Mouse (Mus musculus) midbrain, embryonic 13.5 days (tissue): ENCODE results near the gene Col8a1. TPM values are rescaled to one million over a fixed set of nuclear protein-coding genes. Genes with fewer than 3 reads are reported as not detected.
A peak's percentile ranks its signal among the peaks of the same experiment; 100 is the strongest.

Experiments
- ATAC-seq: fragments of 200-750 bp; cut with Nextera tagmentation; 2 replicates; pipeline ENCODE4 v1.8.0; 2017; ENCODE audit warnings: mild to moderate bottlenecking, moderate TSS enrichment, moderate library complexity
- H3K27ac ChIP-seq: fragments of 300-500 bp; sonication (generic); 2 replicates; pipeline ENCODE4 v1.5.1; 2015; ENCODE audit warnings: inconsistent platforms, mild to moderate bottlenecking, moderate library complexity
- H3K27me3 ChIP-seq: fragments of 300-500 bp; sonication (generic); 2 replicates; pipeline ENCODE4 v1.6.1; 2015; ENCODE audit warnings: mild to moderate bottlenecking, inconsistent platforms
- H3K36me3 ChIP-seq: fragments of 300-500 bp; sonication (generic); 2 replicates; pipeline ENCODE4 v1.6.1; 2015; ENCODE audit warnings: mild to moderate bottlenecking, inconsistent platforms
- H3K4me1 ChIP-seq: fragments of 300-500 bp; sonication (generic); replicated peaks from 2 replicates; pipeline ENCODE4 v1.6.1; 2015; ENCODE audit warnings: inconsistent platforms
- H3K4me2 ChIP-seq: fragments of 300-500 bp; sonication (generic); replicated peaks from 2 replicates; pipeline ENCODE4 v1.6.1; 2015; ENCODE audit warnings: moderate library complexity, mild to moderate bottlenecking, inconsistent platforms
- H3K4me3 ChIP-seq: fragments of 300-500 bp; sonication (generic); replicated peaks from 2 replicates; pipeline ENCODE4 v1.5.1; 2015; ENCODE audit warnings: mild to moderate bottlenecking, inconsistent platforms
- H3K9ac ChIP-seq: fragments of 300-500 bp; sonication (generic); replicated peaks from 2 replicates; pipeline ENCODE4 v1.6.1; 2015; ENCODE audit warnings: mild to moderate bottlenecking, inconsistent platforms
- H3K9me3 ChIP-seq: fragments of 300-500 bp; sonication (generic); 2 replicates; pipeline ENCODE4 v1.6.1; 2016; ENCODE audit warnings: mild to moderate bottlenecking, inconsistent platforms
- WGBS: fragments of 180-500 bp; shearing (Covaris S2); methylation state at CpG from one replicate; pipeline ENCODE4 v1.1.7; 2015; 5-methylcytosine and 5-hydroxymethylcytosine counted together
- polyA plus RNA-seq: library from polyadenylated mRNA; unstranded; fragments of >200 nt; fragmentation: Nextera tagmentation; extraction: Ambion mirVana; gene quantifications from 2 replicates; pipeline ENCODE4 v1.2.1, GENCODE M21; 2015

Col8a1 gene
- polyA plus RNA-seq, 1 experiment from 2014 or later = 4.3 TPM

DNA sequence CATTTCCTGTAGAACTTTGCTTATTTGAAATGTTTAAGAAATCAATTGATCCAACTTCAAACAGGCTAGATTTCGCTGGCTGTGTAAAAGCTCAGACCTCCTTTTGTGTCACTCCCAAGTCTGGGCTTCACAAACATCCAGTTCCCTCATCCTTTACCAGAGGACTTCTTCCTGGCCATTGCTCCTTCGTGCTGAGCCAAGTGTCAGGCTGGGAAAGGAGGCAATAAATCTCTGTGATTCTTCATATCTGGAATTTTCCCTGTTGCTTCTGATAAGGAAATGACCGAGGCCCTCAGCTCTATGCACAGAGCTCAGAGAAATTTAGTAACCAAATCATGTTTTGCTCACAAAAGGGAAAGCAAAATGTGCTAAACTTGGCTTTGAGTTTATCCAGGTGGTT lies 91.9 kb downstream of the Col8a1 start:
- WGBS = 83% methylated on average over 3 of the region's 3 CpGs
- no peaks in the 10 kb centered on the region for H3K9me3 ChIP-seq
- no peak overlapping the region for H3K4me2 ChIP-seq
- no peak for ATAC-seq
- no peaks in the 10 kb centered on the region for H3K27me3 ChIP-seq
- no peak overlapping the region for H3K4me3 ChIP-seq
- no peaks in the 10 kb centered on the region for H3K4me1 ChIP-seq
- no peak overlapping the region for H3K9ac ChIP-seq
- no peak overlapping the region for H3K27ac ChIP-seq
- no peaks in the 10 kb centered on the region for H3K36me3 ChIP-seq

GRCm38 (mm10) chr16:57649888-57650287 lies 104.6 kb downstream of the Col8a1 start:
- Histone ChIP-seq H3K9me3 (no peaks in the 10 kb centered on the region), H3K4me2 (no peak overlapping the region), H3K27me3 (no peaks in the 10 kb centered on the region), H3K4me3 (no peak overlapping the region), H3K9ac (no peak overlapping the region), H3K36me3 (no peaks in the 10 kb centered on the region), H3K27ac (no peak overlapping the region), H3K4me1 (no peaks in the 10 kb centered on the region)
- WGBS = 85% methylated on average over 2 of the region's 2 CpGs
- no peak for ATAC-seq

GRCm38 (mm10) chr16:57641346-57641885 lies 113.1 kb downstream of the Col8a1 start:
- Histone ChIP-seq H3K4me3 (no peak overlapping the region), H3K27ac (no peak overlapping the region), H3K27me3 (no peaks in the 10 kb centered on the region), H3K36me3 (no peaks in the 10 kb centered on the region), H3K9ac (no peak overlapping the region), H3K4me1 (no peaks in the 10 kb centered on the region), H3K9me3 (no peaks in the 10 kb centered on the region), H3K4me2 (no peak overlapping the region)
- 83% methylated on average over 10 of the region's 10 CpGs for WGBS
- no peak for ATAC-seq

DNA sequence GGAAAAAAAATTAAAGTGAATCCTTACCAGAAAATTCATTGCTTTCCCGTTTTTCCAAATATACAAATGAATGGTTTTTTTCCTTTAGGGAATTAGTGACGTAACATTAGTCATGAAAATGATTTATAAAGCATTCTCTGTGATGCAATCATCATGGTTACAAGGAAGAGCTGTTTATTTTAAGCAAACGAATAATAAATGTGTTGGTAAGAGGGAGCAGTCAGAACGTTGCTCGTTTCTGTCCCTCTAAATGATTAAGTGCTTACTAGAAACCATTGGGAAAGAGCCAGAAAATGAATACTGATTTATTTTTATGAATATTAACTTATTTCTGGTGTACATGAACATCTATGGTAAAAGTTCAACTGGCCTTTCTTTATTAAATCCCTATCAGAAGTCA lies 119.8 kb downstream of the Col8a1 start:
- Histone ChIP-seq H3K9ac (no peak overlapping the region), H3K27ac (no peak overlapping the region), H3K27me3 (no peaks in the 10 kb centered on the region), H3K36me3 (no peaks in the 10 kb centered on the region), H3K4me1 (no peaks in the 10 kb centered on the region), H3K9me3 (no peaks in the 10 kb centered on the region), H3K4me3 (no peak overlapping the region), H3K4me2 (no peak overlapping the region)
- ATAC-seq = no peak
- WGBS = 78% methylated on average over 5 of the region's 5 CpGs

GRCm38 (mm10) chr16:57634191-57634590 lies 120.3 kb downstream of the Col8a1 start:
- H3K27ac ChIP-seq = no peak overlapping the region
- H3K36me3 ChIP-seq = no peaks in the 10 kb centered on the region
- H3K4me3 ChIP-seq = no peak overlapping the region
- H3K9me3 ChIP-seq = no peaks in the 10 kb centered on the region
- WGBS = 10% methylated on average over 6 of the region's 6 CpGs
- no peaks in the 10 kb centered on the region for H3K27me3 ChIP-seq
- no peak overlapping the region for H3K4me2 ChIP-seq
- H3K4me1 ChIP-seq = no peaks in the 10 kb centered on the region
- no peak overlapping the region for H3K9ac ChIP-seq
- peak; percentile 89 for ATAC-seq

- Histone ChIP-seq H3K9ac (no peak overlapping the region), H3K4me3 (no peak overlapping the region), H3K36me3 (no peaks in the 10 kb centered on the region), H3K4me1 (peaks cover 4% of the 10 kb centered on the region), H3K27ac (no peak overlapping the region), H3K9me3 (no peaks in the 10 kb centered on the region), H3K27me3 (no peaks in the 10 kb centered on the region), H3K4me2 (no peak overlapping the region)
- 9% methylated on average over 1 of the region's 1 CpGs for WGBS
- ATAC-seq = no peak
These were observed 142.8 kb downstream of the Col8a1 start for GRCm38 (mm10) chr16:57611768-57612167.

GRCm38 (mm10) chr16:57606444-57607227 lies 147.9 kb downstream of the Col8a1 start, which contains the start of gene Cmss1:
Gene Cmss1, minus strand, starts transcription at chr16:57606864.
- Histone ChIP-seq H3K4me1 (peaks cover 9% of the 10 kb centered on the region), H3K9ac (peak within 1 kb of the TSS; percentile 74), H3K9me3 (no peaks in the 10 kb centered on the region), H3K27me3 (no peaks in the 10 kb centered on the region), H3K4me3 (peak within 1 kb of the TSS; percentile 91), H3K27ac (no peak within 1 kb of the TSS), H3K4me2 (peak within 1 kb of the TSS; percentile 85), H3K36me3 (no peaks in the 10 kb centered on the region)
- WGBS = under 1% methylated on average over 64 of the region's 64 CpGs
- ATAC-seq = peak; percentile 94

DNA sequence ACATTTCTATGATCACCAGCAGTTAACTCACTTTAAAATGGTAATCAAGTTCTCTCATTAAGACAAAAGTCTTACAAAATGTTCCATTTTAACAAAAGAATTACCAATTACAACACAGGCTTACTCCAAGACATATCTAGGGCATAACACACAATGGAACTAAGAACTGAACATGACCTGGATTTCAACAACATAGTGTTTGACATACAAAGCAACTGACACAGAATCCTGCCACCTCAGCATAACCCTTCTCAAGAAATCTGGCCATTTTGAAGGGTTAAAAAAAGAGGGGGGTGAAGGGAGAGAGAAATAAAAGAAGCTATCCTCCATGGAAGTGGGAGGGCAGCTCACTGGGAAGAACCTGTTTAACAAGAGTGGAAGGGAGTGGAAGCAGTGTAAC lies 153.5 kb downstream of the Col8a1 start:
- no peaks in the 10 kb centered on the region for H3K36me3 ChIP-seq
- H3K27ac ChIP-seq = no peak overlapping the region
- H3K27me3 ChIP-seq = no peaks in the 10 kb centered on the region
- H3K9me3 ChIP-seq = no peaks in the 10 kb centered on the region
- ATAC-seq = no peak
- no peak overlapping the region for H3K4me3 ChIP-seq
- no peak overlapping the region for H3K4me2 ChIP-seq
- no peak overlapping the region for H3K9ac ChIP-seq
- H3K4me1 ChIP-seq = peaks cover 1% of the 10 kb centered on the region; the same call in 1 of the 2 replicates

GRCm38 (mm10) chr16:57597295-57597957 lies 157.1 kb downstream of the Col8a1 start:
- Histone ChIP-seq H3K4me2 (no peak overlapping the region), H3K27me3 (no peaks in the 10 kb centered on the region), H3K27ac (no peak overlapping the region), H3K9ac (no peak overlapping the region), H3K4me1 (no peaks in the 10 kb centered on the region), H3K9me3 (no peaks in the 10 kb centered on the region), H3K36me3 (no peaks in the 10 kb centered on the region), H3K4me3 (no peak overlapping the region)
- no peak for ATAC-seq
- WGBS = 91% methylated on average over 4 of the region's 4 CpGs

- H3K27me3 ChIP-seq = no peaks in the 10 kb centered on the region
- H3K9ac ChIP-seq = no peak overlapping the region
- H3K4me3 ChIP-seq = no peak overlapping the region
- H3K4me1 ChIP-seq = no peaks in the 10 kb centered on the region
- H3K4me2 ChIP-seq = no peak overlapping the region
- WGBS = 42% methylated on average over 7 of the region's 7 CpGs
- H3K27ac ChIP-seq = no peak overlapping the region
- peak; percentile 56 for ATAC-seq
- no peaks in the 10 kb centered on the region for H3K36me3 ChIP-seq
- H3K9me3 ChIP-seq = no peaks in the 10 kb centered on the region
These were observed 160.9 kb downstream of the Col8a1 start for GRCm38 (mm10) chr16:57593422-57594157.

DNA sequence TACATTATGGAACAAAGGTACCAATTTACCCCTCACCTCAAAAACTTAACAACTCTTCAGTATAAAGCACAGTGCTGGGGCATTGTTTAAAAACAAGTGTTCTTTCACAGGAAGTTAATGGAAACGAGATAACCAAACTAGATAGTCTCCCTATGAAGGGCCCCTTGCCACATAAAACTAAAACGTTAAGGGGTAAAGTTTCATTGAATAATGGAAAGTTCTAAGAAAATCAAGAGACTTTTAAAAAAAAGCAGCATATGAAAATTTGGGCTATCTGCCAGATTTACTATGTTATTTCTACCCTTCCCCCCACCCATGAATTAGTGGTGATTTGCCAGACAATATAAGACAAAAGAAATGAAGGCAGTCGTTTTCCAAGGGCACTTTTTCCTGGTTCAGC lies 169.3 kb downstream of the Col8a1 start:
- H3K36me3 ChIP-seq = no peaks in the 10 kb centered on the region
- no peaks in the 10 kb centered on the region for H3K4me1 ChIP-seq
- no peak overlapping the region for H3K9ac ChIP-seq
- H3K4me2 ChIP-seq = no peak overlapping the region
- no peak for ATAC-seq
- H3K27ac ChIP-seq = no peak overlapping the region
- no peak overlapping the region for H3K4me3 ChIP-seq
- H3K27me3 ChIP-seq = no peaks in the 10 kb centered on the region
- no peaks in the 10 kb centered on the region for H3K9me3 ChIP-seq
- 78% methylated on average over 3 of the region's 3 CpGs for WGBS

DNA sequence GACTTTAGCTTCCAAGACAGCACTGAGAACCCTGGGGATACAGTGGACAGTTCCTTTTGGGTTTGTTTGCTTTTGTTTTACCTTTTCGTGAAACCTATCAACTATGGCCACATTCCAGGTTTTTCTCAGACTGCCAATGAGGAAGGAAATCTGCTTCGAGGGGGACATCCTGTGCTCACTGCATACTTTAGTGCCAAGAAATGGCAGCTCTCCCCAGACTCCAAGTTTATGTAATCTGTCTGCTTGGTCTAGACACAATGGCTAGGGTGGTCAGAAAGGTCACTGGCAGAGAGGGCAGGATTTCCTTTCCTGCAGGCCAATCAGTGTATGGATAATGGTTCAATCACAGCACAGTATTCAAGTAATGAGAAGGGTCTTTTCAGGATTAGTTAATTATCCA lies 172.5 kb downstream of the Col8a1 start:
- Histone ChIP-seq H3K9ac (no peak overlapping the region), H3K36me3 (no peaks in the 10 kb centered on the region), H3K9me3 (no peaks in the 10 kb centered on the region), H3K4me1 (no peaks in the 10 kb centered on the region), H3K4me2 (no peak overlapping the region), H3K27ac (no peak overlapping the region), H3K27me3 (no peaks in the 10 kb centered on the region), H3K4me3 (no peak overlapping the region)
- WGBS = 87% methylated on average over 2 of the region's 2 CpGs
- ATAC-seq = no peak
